Mouse (Mus musculus): ENCODE measurements at regions not wholly inside any gene's neighbourhood (a gene's known extent, or its start where the extent isn't known, plus 50 kb on each side); places are given as distances from the start of the nearest gene placed in this dataset.
"Not testable (repeated sequence)": the region's sequence is repeated elsewhere in the genome, so short reads cannot be mapped to it uniquely, and the experiment has no call there.

DNA sequence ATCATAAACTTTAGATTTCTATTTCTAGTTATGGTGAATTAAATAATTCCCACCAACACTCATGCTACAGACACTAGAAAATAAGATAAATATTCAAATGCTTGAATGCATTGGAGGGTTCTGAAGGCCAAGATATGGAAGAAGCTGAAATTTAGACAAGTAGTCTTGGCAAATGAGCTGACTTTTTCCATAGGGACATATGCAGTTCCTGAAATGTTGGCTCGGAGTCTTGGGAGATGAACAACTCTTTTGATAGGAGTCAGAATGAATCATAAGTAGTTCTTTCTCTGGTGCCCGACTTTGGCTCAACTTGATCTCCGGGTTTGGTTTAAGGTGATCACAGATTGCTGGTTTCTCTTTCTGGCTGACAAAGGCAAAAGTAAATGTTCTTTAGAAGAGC lies 574.7 kb upstream of the Mms22l start:
- Histone ChIP-seq H3K4me1 (replicated peaks; ENCODE audit: control insufficient read depth, insufficient read depth, low read length) (no peaks in the 10 kb centered on the region), H3K9ac (ENCODE audit: low read depth, low read length) (no peak overlapping the region), H3K27me3 (ENCODE audit: control insufficient read depth, insufficient read depth, low read length) (no peaks in the 10 kb centered on the region), H3K36me3 (ENCODE audit: control insufficient read depth, insufficient read depth, low read length) (no peaks in the 10 kb centered on the region), H3K4me2 (replicated peaks; ENCODE audit: low read depth, low read length) (no peak overlapping the region), H3K9me3 (ENCODE audit: control insufficient read depth, low read length) (no peaks in the 10 kb centered on the region), H3K27ac (ENCODE audit: low read depth, low read length) (no peak overlapping the region), H3K4me3 (ENCODE audit: low read depth, low read length) (no peak overlapping the region)
- 88% methylated on average over 3 of the region's 3 CpGs for WGBS
- ATAC-seq (ENCODE audit: low FRiP score) (no peak), DNase-seq (ENCODE audit: low spot score) (no peak)

DNA sequence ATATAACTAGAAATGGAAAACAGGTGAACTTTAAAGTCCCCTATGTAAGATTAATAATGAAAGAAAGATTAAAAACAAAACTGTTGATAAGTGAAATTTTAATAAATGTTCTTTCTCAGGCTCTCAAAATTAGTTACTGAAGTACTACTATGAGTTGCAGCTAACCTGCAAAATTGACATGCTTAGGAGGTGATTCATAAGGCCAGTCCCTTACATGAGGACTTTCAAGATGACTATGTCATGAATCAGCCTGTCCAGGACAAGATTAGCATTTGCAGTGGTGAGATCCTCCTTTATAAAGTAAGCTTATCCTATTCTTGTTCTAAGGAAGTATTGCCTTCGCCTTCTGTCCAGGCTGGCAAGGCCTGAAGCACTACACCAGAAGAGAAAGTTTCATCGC lies 542.1 kb upstream of the Mms22l start:
- no peak for DNase-seq (ENCODE audit: low spot score)
- WGBS, result 88% methylated on average over 2 of the region's 2 CpGs
- Histone ChIP-seq H3K36me3 (ENCODE audit: control insufficient read depth, insufficient read depth, low read length) (no peaks in the 10 kb centered on the region), H3K27me3 (ENCODE audit: control insufficient read depth, insufficient read depth, low read length) (no peaks in the 10 kb centered on the region), H3K9ac (ENCODE audit: low read depth, low read length) (no peak overlapping the region), H3K4me1 (replicated peaks; ENCODE audit: control insufficient read depth, insufficient read depth, low read length) (no peaks in the 10 kb centered on the region), H3K4me3 (ENCODE audit: low read depth, low read length) (no peak overlapping the region), H3K4me2 (replicated peaks; ENCODE audit: low read depth, low read length) (no peak overlapping the region), H3K27ac (ENCODE audit: low read depth, low read length) (no peak overlapping the region), H3K9me3 (ENCODE audit: control insufficient read depth, low read length) (no peaks in the 10 kb centered on the region)
- ATAC-seq (ENCODE audit: low FRiP score), result no peak

DNA sequence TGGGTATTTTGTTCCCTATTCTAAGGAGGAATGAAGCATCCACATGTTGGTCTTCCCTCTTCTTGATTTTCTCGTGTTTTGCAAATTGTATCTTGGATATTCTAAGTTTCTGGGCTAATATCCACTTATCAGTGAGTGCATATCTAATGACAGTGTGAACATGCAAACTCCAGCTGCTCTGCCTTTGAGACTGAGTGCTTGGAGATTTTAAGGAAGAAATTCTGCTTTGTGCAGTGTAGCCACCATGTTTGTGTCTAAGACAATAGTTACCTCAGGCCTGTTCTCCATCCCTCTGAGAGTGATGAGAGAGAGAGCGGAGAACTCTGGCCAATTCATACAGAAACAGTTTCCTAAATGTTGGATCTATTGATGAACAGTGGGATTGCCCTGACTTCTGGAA lies 514.1 kb upstream of the Mms22l start:
- not testable (repeated sequence) for ATAC-seq (ENCODE audit: low FRiP score); H3K9ac ChIP-seq (ENCODE audit: low read depth, low read length); H3K27me3 ChIP-seq (ENCODE audit: control insufficient read depth, insufficient read depth, low read length); H3K9me3 ChIP-seq (ENCODE audit: control insufficient read depth, low read length); H3K4me2 ChIP-seq (replicated peaks; ENCODE audit: low read depth, low read length); H3K36me3 ChIP-seq (ENCODE audit: control insufficient read depth, insufficient read depth, low read length); H3K4me1 ChIP-seq (replicated peaks; ENCODE audit: control insufficient read depth, insufficient read depth, low read length); H3K4me3 ChIP-seq (ENCODE audit: low read depth, low read length)
- DNase-seq (ENCODE audit: low spot score), result peak; percentile 5
- 94% methylated on average over 2 of the region's 2 CpGs for WGBS
- H3K27ac ChIP-seq (ENCODE audit: low read depth, low read length), result peak overlapping the region; percentile 78

DNA sequence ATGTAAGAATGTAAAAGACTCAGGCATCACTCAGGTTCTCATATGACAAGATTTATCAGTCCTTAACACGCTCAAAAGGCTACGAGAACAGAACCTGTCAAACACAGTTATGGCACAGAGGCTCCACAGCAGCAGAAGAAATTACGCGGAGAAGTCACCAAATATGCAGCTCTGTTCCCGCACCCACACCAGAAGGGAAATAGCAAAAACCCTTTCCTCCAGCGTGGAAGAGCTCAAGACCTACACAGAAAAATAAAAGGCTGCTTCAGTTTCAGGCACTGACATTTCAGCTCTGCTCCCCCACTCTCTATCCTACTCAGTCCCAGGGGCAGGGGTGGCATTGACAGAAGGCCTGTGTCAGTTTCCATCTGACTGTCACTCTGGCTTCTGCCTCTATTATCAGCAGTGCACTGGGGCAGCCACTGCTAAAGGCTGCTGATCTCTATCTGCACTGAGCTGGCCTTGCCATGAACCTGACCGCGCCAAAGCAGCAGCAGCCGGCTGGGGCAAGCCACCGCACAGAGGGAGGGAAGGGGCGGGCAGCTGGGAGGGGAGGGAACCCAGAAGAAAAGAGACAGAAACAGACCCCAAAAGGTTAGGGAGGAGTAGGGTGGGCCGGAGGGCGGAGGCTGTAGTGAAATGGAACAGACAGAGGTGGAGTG lies 513.3 kb upstream of the Mms22l start:
- H3K27ac ChIP-seq (ENCODE audit: low read depth, low read length), result peak overlapping the region; percentile 78
- WGBS, result 23% methylated on average over 13 of the region's 13 CpGs
- H3K9me3 ChIP-seq (ENCODE audit: control insufficient read depth, low read length), result no peaks in the 10 kb centered on the region
- no peaks in the 10 kb centered on the region for H3K27me3 ChIP-seq (ENCODE audit: control insufficient read depth, insufficient read depth, low read length)
- peak; percentile 80 for DNase-seq (ENCODE audit: low spot score)
- H3K4me2 ChIP-seq (replicated peaks; ENCODE audit: low read depth, low read length), result peak overlapping the region; percentile 17
- H3K9ac ChIP-seq (ENCODE audit: low read depth, low read length), result peak overlapping the region; percentile 34; the same call in 1 of the 2 replicates
- H3K36me3 ChIP-seq (ENCODE audit: control insufficient read depth, insufficient read depth, low read length), result no peaks in the 10 kb centered on the region
- ATAC-seq (ENCODE audit: low FRiP score), result peak; percentile 98
- H3K4me1 ChIP-seq (replicated peaks; ENCODE audit: control insufficient read depth, insufficient read depth, low read length), result no peaks in the 10 kb centered on the region; the same call in 1 of the 2 replicates
- no peak overlapping the region for H3K4me3 ChIP-seq (ENCODE audit: low read depth, low read length)

DNA sequence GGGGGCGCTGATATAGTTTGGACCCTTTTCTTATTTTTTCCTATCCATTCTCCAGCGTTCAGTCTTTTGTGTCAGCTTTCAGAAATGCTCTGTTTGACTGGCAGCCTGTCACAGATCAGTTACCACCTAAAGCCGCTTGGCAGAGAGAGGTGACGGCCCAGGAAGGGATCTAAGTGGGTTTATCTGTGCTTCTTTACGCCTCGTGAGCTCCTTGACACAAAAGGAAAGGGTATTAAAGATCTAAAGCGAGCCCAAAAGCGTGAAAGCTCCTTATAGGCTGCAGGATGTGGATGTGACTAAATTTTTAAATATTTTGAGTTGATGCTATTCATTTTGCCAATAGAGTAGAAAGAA lies 512.8 kb upstream of the Mms22l start:
- DNase-seq (ENCODE audit: low spot score) (no peak), ATAC-seq (ENCODE audit: low FRiP score) (peak; percentile 88)
- peak overlapping the region; percentile 78 for H3K27ac ChIP-seq (ENCODE audit: low read depth, low read length)
- H3K4me3 ChIP-seq (ENCODE audit: low read depth, low read length), result no peak overlapping the region
- WGBS, result 10% methylated on average over 8 of the region's 8 CpGs
- H3K9me3 ChIP-seq (ENCODE audit: control insufficient read depth, low read length), result no peaks in the 10 kb centered on the region
- peak overlapping the region; percentile 17; the same call in 1 of the 2 replicates for H3K4me2 ChIP-seq (replicated peaks; ENCODE audit: low read depth, low read length)
- no peaks in the 10 kb centered on the region for H3K36me3 ChIP-seq (ENCODE audit: control insufficient read depth, insufficient read depth, low read length)
- H3K4me1 ChIP-seq (replicated peaks; ENCODE audit: control insufficient read depth, insufficient read depth, low read length), result no peaks in the 10 kb centered on the region; the same call in 1 of the 2 replicates
- peak overlapping the region; percentile 34; the same call in 1 of the 2 replicates for H3K9ac ChIP-seq (ENCODE audit: low read depth, low read length)
- no peaks in the 10 kb centered on the region for H3K27me3 ChIP-seq (ENCODE audit: control insufficient read depth, insufficient read depth, low read length)

DNA sequence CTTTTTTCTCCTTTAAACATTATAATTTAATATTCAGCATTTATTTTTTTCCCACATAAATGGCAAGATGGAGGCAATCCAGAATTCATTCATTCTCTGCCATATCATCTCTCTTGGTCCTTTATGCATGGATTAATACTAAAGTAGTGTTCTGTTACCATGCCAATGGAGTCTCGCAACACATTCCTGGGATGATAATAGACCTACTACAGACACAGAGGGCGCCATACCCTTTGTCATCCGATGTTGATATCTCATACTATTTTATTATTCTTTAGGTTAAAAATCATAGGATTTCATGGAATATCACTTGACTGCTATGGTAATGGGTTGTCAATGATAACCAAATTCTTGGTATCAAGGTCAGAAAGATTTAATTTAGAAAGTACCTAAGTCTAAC lies 512.2 kb upstream of the Mms22l start:
- Histone ChIP-seq H3K4me2 (replicated peaks; ENCODE audit: low read depth, low read length) (no peak overlapping the region), H3K9me3 (ENCODE audit: control insufficient read depth, low read length) (no peaks in the 10 kb centered on the region), H3K4me1 (replicated peaks; ENCODE audit: control insufficient read depth, insufficient read depth, low read length) (no peaks in the 10 kb centered on the region; the same call in 1 of the 2 replicates), H3K4me3 (ENCODE audit: low read depth, low read length) (no peak overlapping the region), H3K27me3 (ENCODE audit: control insufficient read depth, insufficient read depth, low read length) (no peaks in the 10 kb centered on the region), H3K27ac (ENCODE audit: low read depth, low read length) (peak overlapping the region; percentile 33; the same call in 1 of the 2 replicates), H3K36me3 (ENCODE audit: control insufficient read depth, insufficient read depth, low read length) (no peaks in the 10 kb centered on the region), H3K9ac (ENCODE audit: low read depth, low read length) (no peak overlapping the region)
- peak; percentile 26 for DNase-seq (ENCODE audit: low spot score)
- no peak for ATAC-seq (ENCODE audit: low FRiP score)
- WGBS, result 58% methylated on average over 3 of the region's 3 CpGs

DNA sequence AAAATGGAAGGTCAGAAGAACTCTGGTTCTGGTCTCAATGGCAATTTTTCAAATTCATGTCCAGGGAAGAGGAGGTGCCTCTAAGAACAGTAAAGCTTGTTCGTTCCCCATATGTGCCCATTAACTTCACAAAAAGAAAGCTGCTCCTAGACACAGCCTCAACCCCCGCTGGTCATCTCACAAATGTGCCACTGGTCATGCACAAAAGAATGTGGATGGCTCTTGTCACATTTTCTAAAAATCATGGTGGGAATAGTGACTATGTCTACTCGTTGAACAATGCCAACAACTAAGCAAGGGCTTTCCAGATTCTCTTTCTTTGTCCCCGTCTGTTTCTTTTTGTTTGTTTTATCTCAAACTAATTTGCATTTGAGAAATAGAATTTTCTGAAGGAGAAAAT lies 510.3 kb upstream of the Mms22l start:
- DNase-seq (ENCODE audit: low spot score), result peak; percentile 45
- Histone ChIP-seq H3K4me3 (ENCODE audit: low read depth, low read length) (no peak overlapping the region), H3K4me2 (replicated peaks; ENCODE audit: low read depth, low read length) (no peak overlapping the region), H3K27ac (ENCODE audit: low read depth, low read length) (peak overlapping the region; percentile 18; the same call in 1 of the 2 replicates), H3K4me1 (replicated peaks; ENCODE audit: control insufficient read depth, insufficient read depth, low read length) (no peaks in the 10 kb centered on the region; the same call in 1 of the 2 replicates), H3K9ac (ENCODE audit: low read depth, low read length) (no peak overlapping the region), H3K36me3 (ENCODE audit: control insufficient read depth, insufficient read depth, low read length) (no peaks in the 10 kb centered on the region), H3K27me3 (ENCODE audit: control insufficient read depth, insufficient read depth, low read length) (no peaks in the 10 kb centered on the region), H3K9me3 (ENCODE audit: control insufficient read depth, low read length) (no peaks in the 10 kb centered on the region)
- ATAC-seq (ENCODE audit: low FRiP score), result 0 out of 2 replicates have a peak, but pooled peaks have one; percentile 8
- 23% methylated on average over 4 of the region's 4 CpGs for WGBS

DNA sequence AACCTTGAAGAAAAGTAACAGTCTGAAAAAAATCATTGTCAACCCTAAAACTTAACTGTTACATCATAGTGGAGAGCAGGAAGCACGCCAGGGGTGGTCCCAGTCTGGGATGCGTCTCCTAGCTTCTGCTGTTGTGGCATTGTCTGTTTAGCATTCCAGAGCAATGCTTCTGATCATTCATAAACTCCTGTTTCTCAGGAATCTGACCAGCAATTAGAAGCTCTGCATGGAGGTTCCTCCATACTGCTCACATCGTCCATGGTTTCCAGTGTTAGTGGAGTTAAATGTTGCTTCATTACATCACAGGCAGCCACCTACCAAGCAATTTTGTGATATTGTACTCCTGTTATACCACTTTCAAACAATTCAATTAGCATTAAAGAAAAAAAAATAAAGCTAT lies 502.4 kb upstream of the Mms22l start:
- WGBS, result 30% methylated on average over 3 of the region's 3 CpGs
- Histone ChIP-seq H3K27ac (ENCODE audit: low read depth, low read length) (peak overlapping the region; percentile 30; the same call in 1 of the 2 replicates), H3K9ac (ENCODE audit: low read depth, low read length) (no peak overlapping the region), H3K9me3 (ENCODE audit: control insufficient read depth, low read length) (no peaks in the 10 kb centered on the region), H3K4me3 (ENCODE audit: low read depth, low read length) (no peak overlapping the region), H3K27me3 (ENCODE audit: control insufficient read depth, insufficient read depth, low read length) (no peaks in the 10 kb centered on the region), H3K4me1 (replicated peaks; ENCODE audit: control insufficient read depth, insufficient read depth, low read length) (peaks cover 2% of the 10 kb centered on the region; the same call in 1 of the 2 replicates), H3K36me3 (ENCODE audit: control insufficient read depth, insufficient read depth, low read length) (no peaks in the 10 kb centered on the region), H3K4me2 (replicated peaks; ENCODE audit: low read depth, low read length) (no peak overlapping the region)
- peak; percentile 32 for DNase-seq (ENCODE audit: low spot score)
- ATAC-seq (ENCODE audit: low FRiP score), result peak; percentile 62; the same call in 1 of the 2 replicates
